Mouse (Mus musculus): ENCODE data around the gene Tnnt1. TPM values are rescaled to one million over a fixed set of nuclear protein-coding genes. Genes with fewer than 3 reads are reported as not detected.

The Tnnt1 gene
- polyA plus RNA-seq, 2 experiments = 238 to 300 TPM

GRCm38 (mm10) chr7:4504646-4505435 lies 11.3 kb downstream of the Tnnt1 start:
- Histone ChIP-seq H3K36me3 (ENCODE audit: control insufficient read depth, insufficient read depth, low read length) (no peaks in the 10 kb centered on the region), H3K27ac (replicated peaks; ENCODE audit: low read depth, low read length) (no peak overlapping the region), H3K4me3 (replicated peaks; ENCODE audit: low read length) (no peak overlapping the region), H3K9me3 (ENCODE audit: control insufficient read depth, low read length) (no peaks in the 10 kb centered on the region), H3K4me2 (replicated peaks; ENCODE audit: low read depth, low read length, severe bottlenecking) (no peak overlapping the region), H3K27me3 (ENCODE audit: control insufficient read depth, insufficient read depth, low read length) (no peaks in the 10 kb centered on the region), H3K9ac (ENCODE audit: low read depth, low read length, severe bottlenecking) (no peak overlapping the region), H3K4me1 (ENCODE audit: control insufficient read depth, insufficient read depth, low read length) (peaks cover 10% of the 10 kb centered on the region)
- WGBS = 58% methylated on average over 11 of the region's 11 CpGs
- no peak for ATAC-seq (ENCODE audit: low FRiP score, low read depth)
- DNase-seq (ENCODE audit: low spot score) = no peak
- no peak for TF ChIP-seq POLR2A (IDR thresholded peaks at IDR 0.05; ENCODE audit: borderline replicate concordance, extremely low read depth, insufficient read depth, insufficient read length)

- Histone ChIP-seq H3K4me2 (replicated peaks; ENCODE audit: low read depth, low read length, severe bottlenecking) (no peak overlapping the region), H3K36me3 (ENCODE audit: control insufficient read depth, insufficient read depth, low read length) (no peaks in the 10 kb centered on the region), H3K27ac (replicated peaks; ENCODE audit: low read depth, low read length) (no peak overlapping the region), H3K4me1 (ENCODE audit: control insufficient read depth, insufficient read depth, low read length) (peaks cover 17% of the 10 kb centered on the region), H3K9me3 (ENCODE audit: control insufficient read depth, low read length) (no peaks in the 10 kb centered on the region), H3K9ac (ENCODE audit: low read depth, low read length, severe bottlenecking) (no peak overlapping the region), H3K4me3 (replicated peaks; ENCODE audit: low read length) (no peak overlapping the region), H3K27me3 (ENCODE audit: control insufficient read depth, insufficient read depth, low read length) (no peaks in the 10 kb centered on the region)
- DNase-seq (ENCODE audit: low spot score) = no peak
- no peak for TF ChIP-seq POLR2A (IDR thresholded peaks at IDR 0.05; ENCODE audit: borderline replicate concordance, extremely low read depth, insufficient read depth, insufficient read length)
- 75% methylated on average over 5 of the region's 5 CpGs for WGBS
- no peak for ATAC-seq (ENCODE audit: low FRiP score, low read depth)
Measured at GRCm38 (mm10) chr7:4503858-4504257, 12.3 kb downstream of the Tnnt1 start.

- no peaks in the 10 kb centered on the region for H3K27me3 ChIP-seq (ENCODE audit: control insufficient read depth, insufficient read depth, low read length)
- no peak overlapping the region for H3K9ac ChIP-seq (ENCODE audit: low read depth, low read length, severe bottlenecking)
- 85% methylated on average over 4 of the region's 4 CpGs for whole genome bisulfite sequencing
- no peak for DNase-seq (ENCODE audit: low spot score)
- H3K4me2 ChIP-seq (replicated peaks; ENCODE audit: low read depth, low read length, severe bottlenecking) = no peak overlapping the region
- H3K4me3 ChIP-seq (replicated peaks; ENCODE audit: low read length) = no peak overlapping the region
- no peak for TF ChIP-seq POLR2A (IDR thresholded peaks at IDR 0.05; ENCODE audit: borderline replicate concordance, extremely low read depth, insufficient read depth, insufficient read length)
- peaks cover 24% of the 10 kb centered on the region for H3K4me1 ChIP-seq (ENCODE audit: control insufficient read depth, insufficient read depth, low read length)
- no peaks in the 10 kb centered on the region for H3K9me3 ChIP-seq (ENCODE audit: control insufficient read depth, low read length)
- H3K27ac ChIP-seq (replicated peaks; ENCODE audit: low read depth, low read length) = no peak overlapping the region
- H3K36me3 ChIP-seq (ENCODE audit: control insufficient read depth, insufficient read depth, low read length) = no peaks in the 10 kb centered on the region
- ATAC-seq (ENCODE audit: low FRiP score, low read depth) = no peak
Measured at GRCm38 (mm10) chr7:4503100-4503499, 13.1 kb downstream of the Tnnt1 start.

- no peak for TF ChIP-seq POLR2A (IDR thresholded peaks at IDR 0.05; ENCODE audit: borderline replicate concordance, extremely low read depth, insufficient read depth, insufficient read length)
- Histone ChIP-seq H3K27ac (replicated peaks; ENCODE audit: low read depth, low read length) (no peak overlapping the region; the same call in 1 of the 2 replicates), H3K36me3 (ENCODE audit: control insufficient read depth, insufficient read depth, low read length) (no peaks in the 10 kb centered on the region), H3K4me1 (ENCODE audit: control insufficient read depth, insufficient read depth, low read length) (peaks cover 29% of the 10 kb centered on the region), H3K4me3 (replicated peaks; ENCODE audit: low read length) (peak overlapping the region; percentile 78), H3K27me3 (ENCODE audit: control insufficient read depth, insufficient read depth, low read length) (no peaks in the 10 kb centered on the region), H3K9me3 (ENCODE audit: control insufficient read depth, low read length) (no peaks in the 10 kb centered on the region), H3K9ac (ENCODE audit: low read depth, low read length, severe bottlenecking) (no peak overlapping the region), H3K4me2 (replicated peaks; ENCODE audit: low read depth, low read length, severe bottlenecking) (peak overlapping the region; percentile 73)
- DNase-seq (ENCODE audit: low spot score) (peak; percentile 78), ATAC-seq (ENCODE audit: low FRiP score, low read depth) (0 out of 2 replicates have a peak, but pooled peaks have one; percentile 15)
- WGBS = 11% methylated on average over 14 of the region's 14 CpGs
Measured at GRCm38 (mm10) chr7:4502421-4503090, 13.6 kb downstream of the Tnnt1 start.

- H3K9ac ChIP-seq (ENCODE audit: low read depth, low read length, severe bottlenecking) = peak within 1 kb of the TSS; percentile 91
- WGBS = under 1% methylated on average over 40 of the region's 62 CpGs
- peak within 1 kb of the TSS; percentile 78 for H3K4me3 ChIP-seq (replicated peaks; ENCODE audit: low read length)
- peaks cover 8% of the 10 kb centered on the region for H3K36me3 ChIP-seq (ENCODE audit: control insufficient read depth, insufficient read depth, low read length)
- ATAC-seq (ENCODE audit: low FRiP score, low read depth) = peak; percentile 94
- peak within 1 kb of the TSS; percentile 88 for H3K27ac ChIP-seq (replicated peaks; ENCODE audit: low read depth, low read length)
- H3K4me1 ChIP-seq (ENCODE audit: control insufficient read depth, insufficient read depth, low read length) = peaks cover 29% of the 10 kb centered on the region
- no peaks in the 10 kb centered on the region for H3K9me3 ChIP-seq (ENCODE audit: control insufficient read depth, low read length)
- H3K4me2 ChIP-seq (replicated peaks; ENCODE audit: low read depth, low read length, severe bottlenecking) = peak within 1 kb of the TSS; percentile 73
- H3K27me3 ChIP-seq (ENCODE audit: control insufficient read depth, insufficient read depth, low read length) = no peaks in the 10 kb centered on the region
- 0 out of 2 replicates have a peak, but pooled peaks have one; percentile 43 for TF ChIP-seq POLR2A (IDR thresholded peaks at IDR 0.05; ENCODE audit: borderline replicate concordance, extremely low read depth, insufficient read depth, insufficient read length)
- DNase-seq (ENCODE audit: low spot score) = peak; percentile 94
Measured at GRCm38 (mm10) chr7:4501558-4502397, 14.4 kb downstream of the Tnnt1 start, which contains the start of gene Ppp1r12c. Gene Ppp1r12c (minus strand): TSS chr7:4501680.
